Mouse (Mus musculus) lung, postnatal 0 days (tissue): Measurements from ENCODE around the gene Mink1. TPM values are rescaled to one million over a fixed set of nuclear protein-coding genes. Genes with fewer than 3 reads are reported as not detected.

Source experiments
- ATAC-seq: fragments of 200-750 bp; cut with Nextera tagmentation; 2 replicates; pipeline ENCODE4 v1.8.0; 2017; ENCODE audit warnings: moderate library complexity
- DNase-seq: peaks from one replicate; pipeline ENCODE4 v3.0.0-alpha.2; 2016; ENCODE audit warnings: low spot score
- H3K27ac ChIP-seq: fragments of 300-500 bp; sonication (generic); 2 replicates; pipeline ENCODE4 v1.5.1; 2014; ENCODE audit warnings: antibody characterized with exemption, mild to moderate bottlenecking, low read length, mixed read lengths
- H3K27me3 ChIP-seq: fragments of 300-500 bp; sonication (generic); replicated peaks from 2 replicates; pipeline ENCODE4 v1.6.1; 2014; ENCODE audit warnings: low read length, mixed read lengths; ENCODE audit not compliant: insufficient read depth
- H3K36me3 ChIP-seq: fragments of 300-500 bp; sonication (generic); 2 replicates; pipeline ENCODE4 v1.6.1; 2014; ENCODE audit warnings: low read length, mixed read lengths; ENCODE audit not compliant: insufficient read depth
- H3K4me1 ChIP-seq: fragments of 300-500 bp; sonication (generic); 2 replicates; pipeline ENCODE4 v1.6.1; 2014; ENCODE audit warnings: antibody characterized with exemption, low read depth, low read length, mixed read lengths; ENCODE audit not compliant: insufficient read depth
- H3K4me2 ChIP-seq: fragments of 300-500 bp; sonication (generic); replicated peaks from 2 replicates; pipeline ENCODE4 v1.6.1; 2014; ENCODE audit warnings: low read depth, mild to moderate bottlenecking, low read length, moderate library complexity, mixed read lengths
- H3K4me3 ChIP-seq: fragments of 300-500 bp; sonication (generic); 2 replicates; pipeline ENCODE4 v1.5.1; 2014; ENCODE audit warnings: low read depth, low read length
- H3K9ac ChIP-seq: fragments of 300-500 bp; sonication (generic); replicated peaks from 2 replicates; pipeline ENCODE4 v1.6.1; 2014; ENCODE audit warnings: low read depth, mild to moderate bottlenecking
- H3K9me3 ChIP-seq: fragments of 300-500 bp; sonication (generic); 2 replicates; pipeline ENCODE4 v1.6.1; 2016; ENCODE audit warnings: low read length, mixed read lengths
- CTCF ChIP-seq: IDR thresholded peaks from 2 replicates; pipeline ENCODE4 v1.5.1; 2016; ENCODE audit warnings: antibody characterized with exemption, mild to moderate bottlenecking
- EP300 ChIP-seq: IDR thresholded peaks from 2 replicates; pipeline ENCODE4 v1.6.1; 2016; ENCODE audit warnings: antibody characterized with exemption, mild to moderate bottlenecking, control low read depth
- WGBS: fragments of 180-500 bp; shearing (Covaris S2); extraction: QIAGEN DNeasy Blood & Tissue Kit; methylation state at CpG from one replicate; pipeline ENCODE4 v1.1.7; 2014; 5-methylcytosine and 5-hydroxymethylcytosine counted together
- polyA plus RNA-seq: library from polyadenylated mRNA; unstranded; fragments of >200 nt; fragmentation: Nextera tagmentation; extraction: Ambion mirVana; gene quantifications from 2 replicates; pipeline ENCODE4 v1.2.1, GENCODE M21; 2015

Mink1 gene
- polyA plus RNA-seq, 1 experiment from 2014 or later = 7.4 TPM

DNA sequence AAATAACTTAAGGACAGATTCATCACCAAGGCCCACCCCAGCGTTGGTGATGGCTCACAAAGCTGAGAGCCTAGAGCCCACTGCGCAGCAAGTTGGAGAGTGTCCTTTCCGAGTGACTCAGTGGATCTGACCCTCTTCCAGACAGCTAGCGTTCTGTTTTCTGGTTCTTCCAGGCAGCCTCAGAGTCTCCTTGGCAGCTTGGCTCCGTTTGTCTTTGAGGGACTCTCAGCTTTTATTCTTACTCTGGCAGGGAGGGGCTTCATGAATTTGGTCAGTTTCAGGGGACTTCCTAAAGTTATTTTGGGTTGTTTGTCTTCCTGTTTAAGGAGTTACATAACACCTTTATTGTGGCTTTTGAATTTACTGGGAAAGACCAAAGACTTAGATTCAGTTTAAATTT, 24.3 kb downstream of the Mink1 start:
- no peak for TF ChIP-seq EP300
- TF ChIP-seq CTCF = no peak
- no peak for ATAC-seq
- Histone ChIP-seq H3K27me3 (no peaks in the 10 kb centered on the region), H3K9ac (no peak overlapping the region), H3K36me3 (no peaks in the 10 kb centered on the region), H3K27ac (no peak overlapping the region), H3K9me3 (no peaks in the 10 kb centered on the region), H3K4me2 (no peak overlapping the region), H3K4me3 (no peak overlapping the region), H3K4me1 (peaks cover 19% of the 10 kb centered on the region; the same call in 1 of the 2 replicates)
- no peak for DNase-seq
- 56% methylated on average over 5 of the region's 5 CpGs for WGBS

DNA sequence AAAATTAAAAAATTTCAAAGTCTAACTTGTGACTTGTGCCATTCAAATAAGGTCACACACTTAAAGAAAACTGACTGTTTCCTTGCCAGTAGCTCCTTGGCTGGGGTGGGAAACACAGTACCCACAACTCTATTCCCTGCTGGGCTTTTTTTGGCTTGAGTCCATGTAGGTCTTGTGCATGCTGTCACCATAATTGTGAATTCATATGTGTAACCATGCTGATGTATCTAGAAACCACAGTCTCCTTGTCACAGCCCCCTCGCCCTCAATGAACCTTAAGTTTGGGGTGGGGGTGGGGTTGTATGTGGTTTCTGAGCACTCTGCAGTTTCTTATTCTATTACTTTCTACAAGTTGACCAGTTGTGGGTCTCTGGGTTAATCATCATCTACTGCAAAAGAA, 29.1 kb downstream of the Mink1 start:
- WGBS = 81% methylated on average over 1 of the region's 1 CpGs

DNA sequence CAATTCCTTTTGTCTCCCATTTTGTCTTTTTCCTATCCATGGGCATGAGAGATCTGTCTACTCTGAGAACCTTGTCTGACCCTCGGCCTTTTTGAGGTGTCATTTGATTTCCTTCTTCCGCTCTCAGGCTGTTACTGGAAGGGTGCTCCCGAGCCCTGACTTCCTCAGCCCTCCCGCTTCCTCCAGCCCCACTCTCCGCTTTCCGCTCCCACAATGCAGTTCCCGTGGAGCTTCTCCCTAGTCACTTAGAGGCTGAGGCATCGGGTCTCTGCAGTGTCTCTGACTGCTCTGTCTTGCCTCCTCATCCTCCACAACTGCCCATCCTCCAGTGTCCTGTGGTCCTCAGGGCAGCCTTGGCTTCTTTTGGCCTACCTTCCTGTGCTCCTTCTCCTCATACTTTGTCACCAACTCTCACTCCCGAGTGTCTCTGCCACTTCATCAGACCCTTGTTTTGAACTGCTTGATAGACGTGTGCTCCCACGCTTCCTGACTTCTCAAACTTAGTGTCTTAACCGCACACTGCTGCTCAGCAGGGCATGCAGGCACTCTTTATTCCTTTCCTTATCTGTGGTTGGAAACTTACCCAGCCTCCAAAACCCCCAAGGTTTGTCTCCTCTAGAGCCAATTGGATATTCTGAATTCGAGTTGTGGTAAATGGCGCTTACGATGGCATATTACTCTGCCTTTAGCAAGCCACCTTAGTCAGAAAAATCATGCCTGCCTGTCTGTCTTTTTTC, 31.7 kb downstream of the Mink1 start:
- H3K4me1 ChIP-seq = peaks cover 6% of the 10 kb centered on the region; the same call in 1 of the 2 replicates
- H3K9me3 ChIP-seq = no peaks in the 10 kb centered on the region
- no peak overlapping the region for H3K4me3 ChIP-seq
- no peaks in the 10 kb centered on the region for H3K27me3 ChIP-seq
- peaks cover 16% of the 10 kb centered on the region; the same call in 1 of the 2 replicates for H3K36me3 ChIP-seq
- TF ChIP-seq CTCF (no peak), EP300 (no peak)
- no peak overlapping the region for H3K27ac ChIP-seq
- WGBS = 53% methylated on average over 15 of the region's 15 CpGs
- no peak overlapping the region for H3K4me2 ChIP-seq
- ATAC-seq (peak; percentile 65), DNase-seq (peak; percentile 40)
- no peak overlapping the region for H3K9ac ChIP-seq

More for the DNA sequence above, 29.1 kb downstream of the Mink1 start:
- H3K27ac ChIP-seq = no peak overlapping the region
- H3K36me3 ChIP-seq = no peaks in the 10 kb centered on the region
- peaks cover 6% of the 10 kb centered on the region; the same call in 1 of the 2 replicates for H3K4me1 ChIP-seq
- no peak for ATAC-seq
- no peak overlapping the region for H3K9ac ChIP-seq
- H3K27me3 ChIP-seq = no peaks in the 10 kb centered on the region
- H3K9me3 ChIP-seq = no peaks in the 10 kb centered on the region
- TF ChIP-seq EP300 = no peak
- no peak for TF ChIP-seq CTCF
- no peak for DNase-seq
- H3K4me3 ChIP-seq = no peak overlapping the region
- no peak overlapping the region for H3K4me2 ChIP-seq

DNA sequence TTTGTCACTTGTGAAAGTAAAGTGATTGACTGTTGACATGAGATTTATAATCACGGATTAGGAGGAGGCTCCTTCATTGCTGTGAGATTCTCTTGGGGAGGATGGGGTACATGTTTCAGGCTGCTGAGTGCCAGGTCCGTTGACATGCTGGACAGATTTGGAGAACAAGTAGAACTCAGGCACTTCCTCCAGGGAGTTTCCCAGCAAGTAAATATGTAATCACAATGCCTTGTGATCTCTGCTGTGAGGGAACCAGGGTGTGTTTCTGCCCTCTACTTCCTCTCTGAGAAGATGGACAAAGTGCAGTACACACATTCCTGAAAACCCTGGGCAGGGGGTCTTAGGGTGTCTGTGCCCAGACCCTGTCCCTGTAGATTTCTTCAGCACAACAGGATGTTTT, 33.0 kb downstream of the Mink1 start:
- Histone ChIP-seq H3K4me3 (no peak overlapping the region), H3K4me2 (no peak overlapping the region), H3K27ac (peak overlapping the region; percentile 43; the same call in 1 of the 2 replicates), H3K9me3 (no peaks in the 10 kb centered on the region), H3K4me1 (peaks cover 6% of the 10 kb centered on the region; the same call in 1 of the 2 replicates), H3K27me3 (no peaks in the 10 kb centered on the region), H3K36me3 (peaks cover 18% of the 10 kb centered on the region; the same call in 1 of the 2 replicates), H3K9ac (no peak overlapping the region)
- TF ChIP-seq CTCF = no peak
- TF ChIP-seq EP300 = 0 out of 2 replicates have a peak, but pooled peaks have one; percentile 27
- ATAC-seq = peak; percentile 53; the same call in 1 of the 2 replicates
- DNase-seq = peak; percentile 55
- 39% methylated on average over 2 of the region's 2 CpGs for WGBS

DNA sequence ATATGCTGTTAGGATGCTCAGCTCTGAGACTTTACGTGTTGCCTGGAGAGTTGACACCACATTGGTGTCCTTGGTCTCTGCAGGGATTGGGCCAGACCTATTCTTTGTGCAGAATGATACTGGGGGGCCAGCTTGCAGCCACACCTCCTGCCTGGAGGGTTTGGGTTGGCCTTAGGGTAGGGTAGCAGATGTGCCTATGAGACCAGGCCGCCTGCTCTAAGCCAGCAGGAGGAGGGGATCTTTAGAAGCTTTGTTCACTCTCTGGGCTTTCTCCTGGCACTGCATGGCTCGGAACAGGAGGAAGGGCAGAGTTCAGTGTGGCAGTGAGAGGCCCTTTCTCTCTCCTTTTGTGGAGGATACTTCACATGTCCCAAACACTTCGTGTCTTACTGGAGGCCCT, 33.4 kb downstream of the Mink1 start:
- H3K4me3 ChIP-seq = no peak overlapping the region
- WGBS = 60% methylated on average over 4 of the region's 4 CpGs
- no peaks in the 10 kb centered on the region for H3K9me3 ChIP-seq
- H3K36me3 ChIP-seq = peaks cover 18% of the 10 kb centered on the region; the same call in 1 of the 2 replicates
- H3K27ac ChIP-seq = peak overlapping the region; percentile 43; the same call in 1 of the 2 replicates
- H3K4me1 ChIP-seq = peaks cover 6% of the 10 kb centered on the region; the same call in 1 of the 2 replicates
- H3K4me2 ChIP-seq = no peak overlapping the region
- ATAC-seq (no peak), DNase-seq (no peak)
- H3K27me3 ChIP-seq = no peaks in the 10 kb centered on the region
- H3K9ac ChIP-seq = no peak overlapping the region
- TF ChIP-seq CTCF = no peak
- no peak for TF ChIP-seq EP300

DNA sequence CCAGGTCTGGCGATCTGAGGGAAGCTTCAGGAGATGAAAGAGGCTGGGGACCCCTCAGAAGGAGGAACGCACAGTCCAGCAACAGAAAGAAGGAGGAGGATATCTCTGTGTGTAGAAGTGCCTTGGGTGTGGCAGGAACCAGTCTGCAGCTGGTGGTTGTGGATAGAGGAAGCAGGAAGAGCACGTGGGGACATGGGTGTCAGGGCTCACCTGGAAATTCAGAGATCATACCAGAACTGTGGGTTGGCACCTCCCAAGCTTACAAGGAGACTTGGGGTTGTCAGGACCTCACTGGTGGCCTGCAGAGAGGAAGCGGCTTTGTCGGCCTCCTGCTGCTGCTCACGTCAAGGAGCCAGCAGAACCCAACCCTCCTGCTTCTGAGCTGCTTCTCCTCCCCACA, 34.6 kb downstream of the Mink1 start:
- Histone ChIP-seq H3K4me2 (no peak overlapping the region), H3K4me3 (no peak overlapping the region), H3K9me3 (no peaks in the 10 kb centered on the region), H3K4me1 (peaks cover 6% of the 10 kb centered on the region; the same call in 1 of the 2 replicates), H3K9ac (no peak overlapping the region), H3K27me3 (no peaks in the 10 kb centered on the region), H3K36me3 (peaks cover 26% of the 10 kb centered on the region; the same call in 1 of the 2 replicates), H3K27ac (no peak overlapping the region)
- 66% methylated on average over 6 of the region's 6 CpGs for WGBS
- no peak for TF ChIP-seq EP300
- no peak for TF ChIP-seq CTCF
- DNase-seq (no peak), ATAC-seq (no peak)
